Mouse (Mus musculus): ENCODE measurements at regions not wholly inside any gene's neighbourhood (a gene's known extent, or its start where the extent isn't known, plus 50 kb on each side); places are given as distances from the start of the nearest gene placed in this dataset.

GRCm38 (mm10) chr12:45137438-45138018 is 63.0 kb upstream of the Stxbp6 start:
- DNase-seq (ENCODE audit: low spot score) (no peak), ATAC-seq (ENCODE audit: insufficient read depth, low read depth) (no peak)
- TF ChIP-seq EP300 (IDR thresholded peaks at IDR 0.05; ENCODE audit: low read depth) (no peak), CTCF (IDR thresholded peaks at IDR 0.05; ENCODE audit: low read depth) (no peak)
- 71% methylated on average over 7 of the region's 7 CpGs for WGBS
- no peak overlapping the region for H3K4me3 ChIP-seq (ENCODE audit: low read depth, low read length)
- H3K36me3 ChIP-seq (replicated peaks; ENCODE audit: control insufficient read depth, insufficient read depth, low read length): no peaks in the 10 kb centered on the region
- no peak overlapping the region for H3K27ac ChIP-seq (ENCODE audit: low read depth)
- H3K4me2 ChIP-seq (ENCODE audit: low read depth, low read length): no peak overlapping the region
- peaks cover 4% of the 10 kb centered on the region; the same call in 1 of the 2 replicates for H3K4me1 ChIP-seq (ENCODE audit: control insufficient read depth, insufficient read depth)
- no peaks in the 10 kb centered on the region for H3K27me3 ChIP-seq (ENCODE audit: control insufficient read depth, insufficient read depth, low read length)
- no peak overlapping the region for H3K9ac ChIP-seq (replicated peaks; ENCODE audit: low read depth, low read length)
- no peaks in the 10 kb centered on the region for H3K9me3 ChIP-seq (replicated peaks; ENCODE audit: control insufficient read depth, low read length)

- no peaks in the 10 kb centered on the region for H3K9me3 ChIP-seq (replicated peaks; ENCODE audit: control insufficient read depth, low read length)
- H3K4me1 ChIP-seq (ENCODE audit: control insufficient read depth, insufficient read depth): peaks cover 4% of the 10 kb centered on the region; the same call in 1 of the 2 replicates
- no peaks in the 10 kb centered on the region for H3K36me3 ChIP-seq (replicated peaks; ENCODE audit: control insufficient read depth, insufficient read depth, low read length)
- no peak overlapping the region for H3K4me2 ChIP-seq (ENCODE audit: low read depth, low read length)
- no peak overlapping the region for H3K27ac ChIP-seq (ENCODE audit: low read depth)
- H3K9ac ChIP-seq (replicated peaks; ENCODE audit: low read depth, low read length): no peak overlapping the region
- H3K27me3 ChIP-seq (ENCODE audit: control insufficient read depth, insufficient read depth, low read length): no peaks in the 10 kb centered on the region
- 92% methylated on average over 2 of the region's 2 CpGs for WGBS
- no peak overlapping the region for H3K4me3 ChIP-seq (ENCODE audit: low read depth, low read length)
- TF ChIP-seq CTCF (IDR thresholded peaks at IDR 0.05; ENCODE audit: low read depth) (no peak), EP300 (IDR thresholded peaks at IDR 0.05; ENCODE audit: low read depth) (no peak)
- no peak for DNase-seq (ENCODE audit: low spot score)
- no peak for ATAC-seq (ENCODE audit: insufficient read depth, low read depth)
These were observed 58.9 kb upstream of the Stxbp6 start for GRCm38 (mm10) chr12:45133415-45133814.

- H3K4me2 ChIP-seq (ENCODE audit: low read depth, low read length): no peak overlapping the region
- H3K4me3 ChIP-seq (ENCODE audit: low read depth, low read length): no peak overlapping the region
- H3K36me3 ChIP-seq (replicated peaks; ENCODE audit: control insufficient read depth, insufficient read depth, low read length): no peaks in the 10 kb centered on the region
- no peaks in the 10 kb centered on the region for H3K27me3 ChIP-seq (ENCODE audit: control insufficient read depth, insufficient read depth, low read length)
- WGBS: 79% methylated on average over 5 of the region's 5 CpGs
- no peak overlapping the region for H3K27ac ChIP-seq (ENCODE audit: low read depth)
- no peaks in the 10 kb centered on the region for H3K9me3 ChIP-seq (replicated peaks; ENCODE audit: control insufficient read depth, low read length)
- H3K9ac ChIP-seq (replicated peaks; ENCODE audit: low read depth, low read length): no peak overlapping the region
- TF ChIP-seq EP300 (IDR thresholded peaks at IDR 0.05; ENCODE audit: low read depth) (no peak), CTCF (IDR thresholded peaks at IDR 0.05; ENCODE audit: low read depth) (no peak)
- peaks cover 4% of the 10 kb centered on the region; the same call in 1 of the 2 replicates for H3K4me1 ChIP-seq (ENCODE audit: control insufficient read depth, insufficient read depth)
- ATAC-seq (ENCODE audit: insufficient read depth, low read depth): no peak
- no peak for DNase-seq (ENCODE audit: low spot score)
These were observed 56.6 kb upstream of the Stxbp6 start for GRCm38 (mm10) chr12:45131139-45131538.

- no peaks in the 10 kb centered on the region; the same call in 1 of the 2 replicates for H3K4me1 ChIP-seq (ENCODE audit: control insufficient read depth, insufficient read depth)
These were observed 51.4 kb upstream of the Stxbp6 start for GRCm38 (mm10) chr12:45125866-45126265.

More at GRCm38 (mm10) chr12:45125866-45126265, 51.4 kb upstream of the Stxbp6 start:
- H3K27me3 ChIP-seq (ENCODE audit: control insufficient read depth, insufficient read depth, low read length): no peaks in the 10 kb centered on the region
- no peaks in the 10 kb centered on the region for H3K9me3 ChIP-seq (replicated peaks; ENCODE audit: control insufficient read depth, low read length)
- H3K27ac ChIP-seq (ENCODE audit: low read depth): no peak overlapping the region
- WGBS: 39% methylated on average over 3 of the region's 3 CpGs
- DNase-seq (ENCODE audit: low spot score) (no peak), ATAC-seq (ENCODE audit: insufficient read depth, low read depth) (no peak)
- H3K36me3 ChIP-seq (replicated peaks; ENCODE audit: control insufficient read depth, insufficient read depth, low read length): no peaks in the 10 kb centered on the region
- H3K9ac ChIP-seq (replicated peaks; ENCODE audit: low read depth, low read length): no peak overlapping the region
- no peak overlapping the region for H3K4me3 ChIP-seq (ENCODE audit: low read depth, low read length)
- H3K4me2 ChIP-seq (ENCODE audit: low read depth, low read length): no peak overlapping the region
- no peak for TF ChIP-seq EP300 (IDR thresholded peaks at IDR 0.05; ENCODE audit: low read depth)
- no peak for TF ChIP-seq CTCF (IDR thresholded peaks at IDR 0.05; ENCODE audit: low read depth)

Measured in heart, postnatal 0 days (tissue).